Mouse (Mus musculus): ENCODE measurements around the gene Xrcc4. TPM values are rescaled to one million over a fixed set of nuclear protein-coding genes. Genes with fewer than 3 reads are reported as not detected.

The Xrcc4 gene
- polyA plus RNA-seq, 1 experiment: 25.0 TPM

- no peaks in the 10 kb centered on the region for H3K9me3 ChIP-seq (replicated peaks; ENCODE audit: control insufficient read depth, insufficient read depth, low read length, poor library complexity, severe bottlenecking)
- no peak for TF ChIP-seq CTCF (IDR thresholded peaks at IDR 0.05; ENCODE audit: low read depth, low read length)
- no peak for TF ChIP-seq POLR2A (IDR thresholded peaks at IDR 0.05; ENCODE audit: insufficient read depth, low read length)
- TF ChIP-seq EP300 (IDR thresholded peaks at IDR 0.05; ENCODE audit: insufficient read depth, low read depth, low read length): no peak
- H3K27ac ChIP-seq (ENCODE audit: insufficient read depth, low read length): no peak overlapping the region
- no peak overlapping the region for H3K4me3 ChIP-seq (ENCODE audit: low read depth, low read length)
- no peaks in the 10 kb centered on the region for H3K4me1 ChIP-seq (ENCODE audit: control insufficient read depth, insufficient read depth, low read length)
- no peaks in the 10 kb centered on the region for H3K27me3 ChIP-seq (ENCODE audit: control insufficient read depth, insufficient read depth, low read length, poor library complexity, severe bottlenecking)
- no peak overlapping the region for H3K9ac ChIP-seq (ENCODE audit: low read depth, poor library complexity, severe bottlenecking)
- H3K36me3 ChIP-seq (ENCODE audit: control insufficient read depth, insufficient read depth, low read length, poor library complexity, severe bottlenecking): no peaks in the 10 kb centered on the region
Observed at GRCm38 (mm10) chr13:90032977-90033376, 56.4 kb downstream of the Xrcc4 start.

DNA sequence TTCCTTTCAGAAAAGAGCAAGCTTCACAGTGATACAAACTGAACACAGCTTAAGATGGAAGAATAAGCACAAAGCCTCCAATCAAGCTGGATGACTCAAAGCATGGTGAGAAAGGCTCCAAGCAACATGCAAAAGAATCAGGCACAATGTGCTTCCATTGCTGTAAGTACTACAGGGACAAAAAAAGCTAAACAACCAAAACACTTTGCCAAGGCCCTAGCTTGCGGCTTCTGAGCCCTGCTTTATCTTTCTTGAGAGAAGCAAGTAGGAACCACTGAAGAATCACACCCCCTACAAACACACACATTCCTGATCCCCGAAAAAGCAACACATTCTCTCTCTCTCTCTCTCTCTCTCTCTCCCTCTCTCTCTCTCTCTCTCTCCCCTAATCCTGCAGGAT, 56.9 kb downstream of the Xrcc4 start:
- H3K36me3 ChIP-seq (ENCODE audit: control insufficient read depth, insufficient read depth, low read length, poor library complexity, severe bottlenecking): no peaks in the 10 kb centered on the region
- H3K4me1 ChIP-seq (ENCODE audit: control insufficient read depth, insufficient read depth, low read length): no peaks in the 10 kb centered on the region
- H3K27me3 ChIP-seq (ENCODE audit: control insufficient read depth, insufficient read depth, low read length, poor library complexity, severe bottlenecking): no peaks in the 10 kb centered on the region
- no peak overlapping the region for H3K4me3 ChIP-seq (ENCODE audit: low read depth, low read length)
- H3K9ac ChIP-seq (ENCODE audit: low read depth, poor library complexity, severe bottlenecking): no peak overlapping the region
- H3K27ac ChIP-seq (ENCODE audit: insufficient read depth, low read length): no peak overlapping the region
- no peaks in the 10 kb centered on the region for H3K9me3 ChIP-seq (replicated peaks; ENCODE audit: control insufficient read depth, insufficient read depth, low read length, poor library complexity, severe bottlenecking)
- TF ChIP-seq EP300 (IDR thresholded peaks at IDR 0.05; ENCODE audit: insufficient read depth, low read depth, low read length) (no peak), CTCF (IDR thresholded peaks at IDR 0.05; ENCODE audit: low read depth, low read length) (no peak), POLR2A (IDR thresholded peaks at IDR 0.05; ENCODE audit: insufficient read depth, low read length) (no peak)

DNA sequence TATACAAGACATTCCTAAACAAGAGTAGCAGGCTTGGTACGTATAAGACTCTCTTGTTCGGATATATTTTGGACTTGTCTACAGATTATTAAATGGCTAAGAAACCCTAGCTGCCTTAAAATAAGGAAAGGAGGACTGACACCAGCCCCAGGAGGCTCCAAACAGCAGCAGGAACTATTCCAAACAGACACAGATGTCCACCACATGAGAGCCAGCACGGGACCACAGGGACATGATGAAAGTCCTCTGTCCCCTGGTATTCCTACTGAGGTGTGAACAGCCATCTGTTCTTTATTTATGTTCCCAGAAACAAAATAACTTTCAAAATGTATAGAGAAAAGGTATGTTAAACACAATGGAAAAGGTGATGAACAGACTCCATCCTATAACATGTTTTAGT, 58.5 kb downstream of the Xrcc4 start:
- H3K4me1 ChIP-seq (ENCODE audit: control insufficient read depth, insufficient read depth, low read length): no peaks in the 10 kb centered on the region
- no peaks in the 10 kb centered on the region for H3K36me3 ChIP-seq (ENCODE audit: control insufficient read depth, insufficient read depth, low read length, poor library complexity, severe bottlenecking)
- H3K4me3 ChIP-seq (ENCODE audit: low read depth, low read length): no peak overlapping the region
- H3K27ac ChIP-seq (ENCODE audit: insufficient read depth, low read length): no peak overlapping the region
- H3K9me3 ChIP-seq (replicated peaks; ENCODE audit: control insufficient read depth, insufficient read depth, low read length, poor library complexity, severe bottlenecking): no peaks in the 10 kb centered on the region
- H3K27me3 ChIP-seq (ENCODE audit: control insufficient read depth, insufficient read depth, low read length, poor library complexity, severe bottlenecking): no peaks in the 10 kb centered on the region
- TF ChIP-seq CTCF (IDR thresholded peaks at IDR 0.05; ENCODE audit: low read depth, low read length) (no peak), EP300 (IDR thresholded peaks at IDR 0.05; ENCODE audit: insufficient read depth, low read depth, low read length) (no peak), POLR2A (IDR thresholded peaks at IDR 0.05; ENCODE audit: insufficient read depth, low read length) (no peak)
- H3K9ac ChIP-seq (ENCODE audit: low read depth, poor library complexity, severe bottlenecking): no peak overlapping the region

GRCm38 (mm10) chr13:90012620-90013019, 76.8 kb downstream of the Xrcc4 start:
- no peaks in the 10 kb centered on the region for H3K4me1 ChIP-seq (ENCODE audit: control insufficient read depth, insufficient read depth, low read length)
- H3K4me3 ChIP-seq (ENCODE audit: low read depth, low read length): no peak overlapping the region
- H3K36me3 ChIP-seq (ENCODE audit: control insufficient read depth, insufficient read depth, low read length, poor library complexity, severe bottlenecking): no peaks in the 10 kb centered on the region
- no peaks in the 10 kb centered on the region for H3K9me3 ChIP-seq (replicated peaks; ENCODE audit: control insufficient read depth, insufficient read depth, low read length, poor library complexity, severe bottlenecking)
- TF ChIP-seq POLR2A (IDR thresholded peaks at IDR 0.05; ENCODE audit: insufficient read depth, low read length) (no peak), CTCF (IDR thresholded peaks at IDR 0.05; ENCODE audit: low read depth, low read length) (no peak), EP300 (IDR thresholded peaks at IDR 0.05; ENCODE audit: insufficient read depth, low read depth, low read length) (no peak)
- H3K9ac ChIP-seq (ENCODE audit: low read depth, poor library complexity, severe bottlenecking): no peak overlapping the region
- no peak overlapping the region for H3K27ac ChIP-seq (ENCODE audit: insufficient read depth, low read length)
- H3K27me3 ChIP-seq (ENCODE audit: control insufficient read depth, insufficient read depth, low read length, poor library complexity, severe bottlenecking): no peaks in the 10 kb centered on the region

DNA sequence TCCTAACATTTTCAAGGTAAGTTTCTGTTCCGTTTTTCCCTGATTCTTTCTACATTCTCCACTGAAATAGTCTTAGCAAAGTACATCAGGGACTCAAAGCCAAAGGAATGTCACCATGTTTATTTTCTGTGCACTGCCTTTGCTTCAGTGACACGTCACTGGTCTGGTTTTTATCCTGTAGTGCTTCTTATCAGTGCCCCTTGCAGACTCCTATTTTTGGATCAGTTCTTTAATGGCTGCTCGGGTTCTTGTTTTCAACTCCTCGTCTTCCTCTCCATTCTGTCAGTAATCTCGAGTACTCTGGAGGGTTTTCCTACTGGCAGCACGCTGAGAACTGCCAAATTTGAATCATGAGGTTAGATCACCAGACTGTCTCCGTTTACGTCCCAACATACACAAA, 77.2 kb downstream of the Xrcc4 start:
- Histone ChIP-seq H3K27me3 (ENCODE audit: control insufficient read depth, insufficient read depth, low read length, poor library complexity, severe bottlenecking) (no peaks in the 10 kb centered on the region), H3K4me3 (ENCODE audit: low read depth, low read length) (no peak overlapping the region), H3K4me1 (ENCODE audit: control insufficient read depth, insufficient read depth, low read length) (no peaks in the 10 kb centered on the region), H3K36me3 (ENCODE audit: control insufficient read depth, insufficient read depth, low read length, poor library complexity, severe bottlenecking) (no peaks in the 10 kb centered on the region), H3K9me3 (replicated peaks; ENCODE audit: control insufficient read depth, insufficient read depth, low read length, poor library complexity, severe bottlenecking) (no peaks in the 10 kb centered on the region), H3K9ac (ENCODE audit: low read depth, poor library complexity, severe bottlenecking) (no peak overlapping the region), H3K27ac (ENCODE audit: insufficient read depth, low read length) (no peak overlapping the region)
- no peak for TF ChIP-seq CTCF (IDR thresholded peaks at IDR 0.05; ENCODE audit: low read depth, low read length)
- no peak for TF ChIP-seq POLR2A (IDR thresholded peaks at IDR 0.05; ENCODE audit: insufficient read depth, low read length)
- no peak for TF ChIP-seq EP300 (IDR thresholded peaks at IDR 0.05; ENCODE audit: insufficient read depth, low read depth, low read length)

GRCm38 (mm10) chr13:90011129-90011528, 78.3 kb downstream of the Xrcc4 start:
- TF ChIP-seq EP300 (IDR thresholded peaks at IDR 0.05; ENCODE audit: insufficient read depth, low read depth, low read length) (no peak), POLR2A (IDR thresholded peaks at IDR 0.05; ENCODE audit: insufficient read depth, low read length) (no peak), CTCF (IDR thresholded peaks at IDR 0.05; ENCODE audit: low read depth, low read length) (no peak)
- no peak overlapping the region for H3K9ac ChIP-seq (ENCODE audit: low read depth, poor library complexity, severe bottlenecking)
- H3K27ac ChIP-seq (ENCODE audit: insufficient read depth, low read length): no peak overlapping the region
- no peaks in the 10 kb centered on the region for H3K27me3 ChIP-seq (ENCODE audit: control insufficient read depth, insufficient read depth, low read length, poor library complexity, severe bottlenecking)
- H3K36me3 ChIP-seq (ENCODE audit: control insufficient read depth, insufficient read depth, low read length, poor library complexity, severe bottlenecking): no peaks in the 10 kb centered on the region
- no peaks in the 10 kb centered on the region for H3K4me1 ChIP-seq (ENCODE audit: control insufficient read depth, insufficient read depth, low read length)
- H3K9me3 ChIP-seq (replicated peaks; ENCODE audit: control insufficient read depth, insufficient read depth, low read length, poor library complexity, severe bottlenecking): no peaks in the 10 kb centered on the region
- no peak overlapping the region for H3K4me3 ChIP-seq (ENCODE audit: low read depth, low read length)
